Mouse (Mus musculus) thymus, adult 2 months (tissue): ENCODE data around the gene Gucy2g. TPM values are rescaled to one million over a fixed set of nuclear protein-coding genes. Genes with fewer than 3 reads are reported as not detected.

Experiments used
- DNase-seq: peaks from one replicate; pipeline ENCODE4 v3.0.0; 2021
- H3K27ac ChIP-seq: fragments of 200-500 bp; 2 replicates; pipeline ENCODE4 v1.5.1; 2012; ENCODE audit warnings: low read length, control low read depth; ENCODE audit not compliant: control insufficient read depth, insufficient read depth
- H3K27me3 ChIP-seq: fragments of 200-500 bp; 2 replicates; pipeline ENCODE4 v1.6.1; 2012; ENCODE audit warnings: mild to moderate bottlenecking, low read length, moderate library complexity, mixed read lengths; ENCODE audit not compliant: control insufficient read depth, insufficient read depth
- H3K36me3 ChIP-seq: fragments of 200-500 bp; 2 replicates; pipeline ENCODE4 v1.6.1; 2012; ENCODE audit warnings: mild to moderate bottlenecking, low read length, moderate library complexity; ENCODE audit not compliant: control insufficient read depth, insufficient read depth
- H3K4me1 ChIP-seq: fragments of 200-500 bp; replicated peaks from 2 replicates; pipeline ENCODE4 v1.6.1; 2012; ENCODE audit warnings: low read length; ENCODE audit not compliant: control insufficient read depth, insufficient read depth
- H3K4me3 ChIP-seq: fragments of 200-500 bp; 2 replicates; pipeline ENCODE4 v1.5.1; 2012; ENCODE audit warnings: mild to moderate bottlenecking, low read length, control low read depth, moderate library complexity; ENCODE audit not compliant: control insufficient read depth, insufficient read depth
- CTCF ChIP-seq: fragments of 200-500 bp; IDR thresholded peaks from 2 replicates; pipeline ENCODE4 v1.5.1; 2012; ENCODE audit warnings: mild to moderate bottlenecking, control low read depth, low read length, moderate library complexity, borderline replicate concordance; ENCODE audit not compliant: control insufficient read depth, poor library complexity, insufficient read depth; ENCODE audit errors: extremely low read depth
- POLR2A ChIP-seq: fragments of 200-500 bp; IDR thresholded peaks from 2 replicates; pipeline ENCODE4 v1.6.1; 2012; ENCODE audit warnings: mild to moderate bottlenecking, low read length, control low read depth, moderate library complexity; ENCODE audit not compliant: control insufficient read depth, poor library complexity, insufficient read depth; ENCODE audit errors: extremely low read depth
- WGBS: fragments of 180-500 bp; shearing (Covaris S2); methylation state at CpG from one replicate; pipeline ENCODE4 v1.1.7; 2018; 5-methylcytosine and 5-hydroxymethylcytosine counted together
- polyA plus RNA-seq: library from polyadenylated mRNA; depleted of rRNA; stranded (reverse); fragments of >200 nt; gene quantifications from 2 replicates; pipeline ENCODE4 v1.2.3, GENCODE M21; 2012; rRNA removed

Gene Gucy2g
- 0.13 and 0.15 TPM in 2 replicates for polyA plus RNA-seq

GRCm38 (mm10) chr19:55241186-55241645 lies at the start of gene Gucy2g:
Gene Gucy2g, minus strand, starts transcription at chr19:55241236.
- no peaks in the 10 kb centered on the region for H3K27me3 ChIP-seq
- no peak for DNase-seq
- H3K4me1 ChIP-seq = no peaks in the 10 kb centered on the region

GRCm38 (mm10) chr19:55288974-55289373 lies 47.9 kb upstream of the Gucy2g start:
- TF ChIP-seq POLR2A (no peak), CTCF (no peak)
- Histone ChIP-seq H3K27ac (no peak overlapping the region), H3K27me3 (no peaks in the 10 kb centered on the region), H3K36me3 (peaks cover 58% of the 10 kb centered on the region), H3K4me1 (no peaks in the 10 kb centered on the region), H3K4me3 (no peak overlapping the region)
- DNase-seq = no peak

More at GRCm38 (mm10) chr19:55241186-55241645, at the start of gene Gucy2g:
- TF ChIP-seq POLR2A = no peak
- H3K36me3 ChIP-seq = no peaks in the 10 kb centered on the region
- H3K27ac ChIP-seq = no peak within 1 kb of the TSS
- no peak within 1 kb of the TSS for H3K4me3 ChIP-seq
- WGBS = 90% methylated on average over 6 of the region's 6 CpGs

GRCm38 (mm10) chr19:55286034-55286433 lies 45.0 kb upstream of the Gucy2g start:
- Histone ChIP-seq H3K27me3 (no peaks in the 10 kb centered on the region), H3K27ac (no peak overlapping the region), H3K4me3 (no peak overlapping the region), H3K4me1 (no peaks in the 10 kb centered on the region), H3K36me3 (peaks cover 59% of the 10 kb centered on the region)
- 90% methylated on average over 4 of the region's 4 CpGs for WGBS
- DNase-seq = no peak
- TF ChIP-seq CTCF = no peak
- no peak for TF ChIP-seq POLR2A

- DNase-seq = no peak
- TF ChIP-seq POLR2A (no peak), CTCF (no peak)
- Histone ChIP-seq H3K27ac (no peak overlapping the region), H3K4me1 (no peaks in the 10 kb centered on the region), H3K36me3 (peaks cover 57% of the 10 kb centered on the region), H3K27me3 (no peaks in the 10 kb centered on the region), H3K4me3 (no peak overlapping the region)
- WGBS = 98% methylated on average over 4 of the region's 4 CpGs
These were observed 43.1 kb upstream of the Gucy2g start for GRCm38 (mm10) chr19:55284093-55284492.

- H3K27me3 ChIP-seq = no peaks in the 10 kb centered on the region
- H3K4me3 ChIP-seq = no peak overlapping the region
- peaks cover 37% of the 10 kb centered on the region for H3K36me3 ChIP-seq
These were observed 35.7 kb upstream of the Gucy2g start for GRCm38 (mm10) chr19:55276770-55277169.

GRCm38 (mm10) chr19:55276100-55276499 lies 35.1 kb upstream of the Gucy2g start:
- TF ChIP-seq CTCF (no peak), POLR2A (no peak)
- H3K27me3 ChIP-seq = no peaks in the 10 kb centered on the region
- WGBS = 97% methylated on average over 4 of the region's 4 CpGs
- H3K4me3 ChIP-seq = no peak overlapping the region
- H3K4me1 ChIP-seq = no peaks in the 10 kb centered on the region
- no peak overlapping the region for H3K27ac ChIP-seq
- no peak for DNase-seq
- peaks cover 36% of the 10 kb centered on the region for H3K36me3 ChIP-seq

More at GRCm38 (mm10) chr19:55276770-55277169, 35.7 kb upstream of the Gucy2g start:
- TF ChIP-seq CTCF (no peak), POLR2A (no peak)
- WGBS = 92% methylated on average over 3 of the region's 3 CpGs
- H3K27ac ChIP-seq = no peak overlapping the region
- DNase-seq = no peak
- no peaks in the 10 kb centered on the region for H3K4me1 ChIP-seq

GRCm38 (mm10) chr19:55273340-55273739 lies 32.3 kb upstream of the Gucy2g start:
- no peak for DNase-seq
- Histone ChIP-seq H3K4me1 (peaks cover 3% of the 10 kb centered on the region), H3K27me3 (no peaks in the 10 kb centered on the region), H3K4me3 (no peak overlapping the region), H3K36me3 (peaks cover 27% of the 10 kb centered on the region), H3K27ac (no peak overlapping the region)
- no peak for TF ChIP-seq POLR2A
- TF ChIP-seq CTCF = no peak
- WGBS = 94% methylated on average over 6 of the region's 6 CpGs

- Histone ChIP-seq H3K4me1 (peaks cover 6% of the 10 kb centered on the region), H3K36me3 (peaks cover 20% of the 10 kb centered on the region), H3K27me3 (no peaks in the 10 kb centered on the region), H3K27ac (no peak overlapping the region), H3K4me3 (no peak overlapping the region)
- 100% methylated on average over 3 of the region's 3 CpGs for WGBS
- DNase-seq = no peak
- no peak for TF ChIP-seq CTCF
- TF ChIP-seq POLR2A = no peak
These were observed 30.4 kb upstream of the Gucy2g start for GRCm38 (mm10) chr19:55271448-55271847.
